Mouse (Mus musculus): ENCODE results near the gene Akap5.

- TF ChIP-seq CTCF (IDR thresholded peaks at IDR 0.05; ENCODE audit: extremely low read depth, insufficient read depth, low read length) (no peak), POLR2A (IDR thresholded peaks at IDR 0.05; ENCODE audit: extremely low read depth, insufficient read depth, low read length) (no peak)
Measured at GRCm38 (mm10) chr12:76361405-76362302, 37.0 kb downstream of the Akap5 start.
